Mouse (Mus musculus): ENCODE measurements around the gene Tgfbr1.
A peak's percentile ranks its signal among the peaks of the same experiment; 100 is the strongest.
"Not testable (repeated sequence)": the region's sequence is repeated elsewhere in the genome, so short reads cannot be mapped to it uniquely, and the experiment has no call there.

Gene Tgfbr1

GRCm38 (mm10) chr4:47349759-47350158, 3.3 kb upstream of the Tgfbr1 start:
- DNase-seq (ENCODE audit: low spot score), result peak; percentile 46

GRCm38 (mm10) chr4:47351386-47352049, 1.5 kb upstream of the Tgfbr1 start:
- DNase-seq (ENCODE audit: low spot score), result peak; percentile 83

- DNase-seq (ENCODE audit: low spot score), result peak; percentile 76
These were observed 861 bp upstream of the Tgfbr1 start for GRCm38 (mm10) chr4:47352061-47352661.

GRCm38 (mm10) chr4:47353416-47354111, 542 bp downstream of the Tgfbr1 start:
- peak; percentile 73 for DNase-seq (ENCODE audit: low spot score)

- DNase-seq (ENCODE audit: low spot score), result no peak
These were observed 1.3 kb downstream of the Tgfbr1 start for GRCm38 (mm10) chr4:47354304-47354703.

GRCm38 (mm10) chr4:47362662-47363061, 9.6 kb downstream of the Tgfbr1 start:
- DNase-seq (ENCODE audit: low spot score), result no peak

- no peak for DNase-seq (ENCODE audit: low spot score)
These were observed 10.1 kb downstream of the Tgfbr1 start for GRCm38 (mm10) chr4:47363134-47363533.

GRCm38 (mm10) chr4:47368717-47369116, 15.7 kb downstream of the Tgfbr1 start:
- DNase-seq (ENCODE audit: low spot score), result no peak

- DNase-seq (ENCODE audit: low spot score), result no peak
These were observed 25.7 kb downstream of the Tgfbr1 start for GRCm38 (mm10) chr4:47378716-47379115.

- no peak for DNase-seq (ENCODE audit: low spot score)
These were observed 29.4 kb downstream of the Tgfbr1 start for GRCm38 (mm10) chr4:47382426-47382825.

- not testable (repeated sequence) for DNase-seq (ENCODE audit: low spot score)
These were observed 38.9 kb downstream of the Tgfbr1 start for GRCm38 (mm10) chr4:47391926-47392325.

GRCm38 (mm10) chr4:47396251-47396650, 43.2 kb downstream of the Tgfbr1 start:
- no peak for DNase-seq (ENCODE audit: low spot score)

- DNase-seq (ENCODE audit: low spot score), result no peak
These were observed 45.1 kb downstream of the Tgfbr1 start for GRCm38 (mm10) chr4:47397951-47398687.

- DNase-seq (ENCODE audit: low spot score), result peak; percentile 51
These were observed 46.8 kb downstream of the Tgfbr1 start for GRCm38 (mm10) chr4:47399824-47400223.

GRCm38 (mm10) chr4:47400314-47400713, 47.3 kb downstream of the Tgfbr1 start:
- DNase-seq (ENCODE audit: low spot score), result no peak

GRCm38 (mm10) chr4:47402200-47402599, 49.2 kb downstream of the Tgfbr1 start:
- no peak for DNase-seq (ENCODE audit: low spot score)

- no peak for DNase-seq (ENCODE audit: low spot score)
These were observed 51.5 kb downstream of the Tgfbr1 start for GRCm38 (mm10) chr4:47404536-47404935.

- no peak for DNase-seq (ENCODE audit: low spot score)
These were observed 54.1 kb downstream of the Tgfbr1 start for GRCm38 (mm10) chr4:47407161-47407560.

- DNase-seq (ENCODE audit: low spot score), result no peak
These were observed 64.8 kb downstream of the Tgfbr1 start for GRCm38 (mm10) chr4:47417871-47418270.

GRCm38 (mm10) chr4:47419268-47419973, 66.4 kb downstream of the Tgfbr1 start:
- peak; percentile 60 for DNase-seq (ENCODE audit: low spot score)

GRCm38 (mm10) chr4:47420191-47420590, 67.2 kb downstream of the Tgfbr1 start:
- DNase-seq (ENCODE audit: low spot score), result no peak

GRCm38 (mm10) chr4:47422194-47422593, 69.2 kb downstream of the Tgfbr1 start:
- no peak for DNase-seq (ENCODE audit: low spot score)

All from embryo, embryonic 10 days (tissue).